Mouse (Mus musculus) midbrain, embryonic 16.5 days (tissue): ENCODE measurements around the gene Trim13. TPM values are rescaled to one million over a fixed set of nuclear protein-coding genes. Genes with fewer than 3 reads are reported as not detected.
"Not testable (repeated sequence)": the region's sequence is repeated elsewhere in the genome, so short reads cannot be mapped to it uniquely, and the experiment has no call there.

Experiments used
- ATAC-seq: fragments of 200-750 bp; cut with Nextera tagmentation; 2 replicates; pipeline ENCODE4 v1.8.0; 2017; ENCODE audit warnings: moderate TSS enrichment
- H3K27ac ChIP-seq: fragments of 300-500 bp; sonication (generic); 2 replicates; pipeline ENCODE4 v1.5.1; 2014; ENCODE audit warnings: mild to moderate bottlenecking, low read length, mixed read lengths
- H3K27me3 ChIP-seq: fragments of 300-500 bp; sonication (generic); 2 replicates; pipeline ENCODE4 v1.6.1; 2014; ENCODE audit warnings: low read depth, low read length, mixed read lengths; ENCODE audit not compliant: control insufficient read depth, insufficient read depth
- H3K36me3 ChIP-seq: fragments of 300-500 bp; sonication (generic); 2 replicates; pipeline ENCODE4 v1.6.1; 2014; ENCODE audit warnings: mild to moderate bottlenecking, low read length, moderate library complexity, mixed read lengths; ENCODE audit not compliant: control insufficient read depth, insufficient read depth
- H3K4me1 ChIP-seq: fragments of 300-500 bp; sonication (generic); 2 replicates; pipeline ENCODE4 v1.6.1; 2014; ENCODE audit warnings: mild to moderate bottlenecking, low read length, mixed read lengths; ENCODE audit not compliant: control insufficient read depth, insufficient read depth
- H3K4me2 ChIP-seq: fragments of 300-500 bp; sonication (generic); 2 replicates; pipeline ENCODE4 v1.6.1; 2014; ENCODE audit warnings: mild to moderate bottlenecking, low read length, mixed read lengths
- H3K4me3 ChIP-seq: fragments of 300-500 bp; sonication (generic); 2 replicates; pipeline ENCODE4 v1.5.1; 2014; ENCODE audit warnings: low read depth, mild to moderate bottlenecking, low read length, moderate library complexity, mixed read lengths
- H3K9ac ChIP-seq: fragments of 300-500 bp; sonication (generic); 2 replicates; pipeline ENCODE4 v1.6.1; 2014; ENCODE audit warnings: low read depth, low read length, mixed read lengths
- H3K9me3 ChIP-seq: fragments of 300-500 bp; sonication (generic); replicated peaks from 2 replicates; pipeline ENCODE4 v1.6.1; 2014; ENCODE audit warnings: mild to moderate bottlenecking, low read length, mixed read lengths; ENCODE audit not compliant: control insufficient read depth, poor library complexity, severe bottlenecking
- WGBS: fragments of 180-500 bp; shearing (Covaris S2); extraction: QIAGEN DNeasy Blood & Tissue Kit; methylation state at CpG from one replicate; pipeline ENCODE4 v1.1.7; 2014; 5-methylcytosine and 5-hydroxymethylcytosine counted together
- polyA plus RNA-seq: library from polyadenylated mRNA; unstranded; fragments of >200 nt; fragmentation: Nextera tagmentation; extraction: Ambion mirVana; gene quantifications from 2 replicates; pipeline ENCODE4 v1.2.1, GENCODE M21; 2015

Trim13 gene
- 48.8 and 53.7 TPM in 2 replicates for polyA plus RNA-seq

DNA sequence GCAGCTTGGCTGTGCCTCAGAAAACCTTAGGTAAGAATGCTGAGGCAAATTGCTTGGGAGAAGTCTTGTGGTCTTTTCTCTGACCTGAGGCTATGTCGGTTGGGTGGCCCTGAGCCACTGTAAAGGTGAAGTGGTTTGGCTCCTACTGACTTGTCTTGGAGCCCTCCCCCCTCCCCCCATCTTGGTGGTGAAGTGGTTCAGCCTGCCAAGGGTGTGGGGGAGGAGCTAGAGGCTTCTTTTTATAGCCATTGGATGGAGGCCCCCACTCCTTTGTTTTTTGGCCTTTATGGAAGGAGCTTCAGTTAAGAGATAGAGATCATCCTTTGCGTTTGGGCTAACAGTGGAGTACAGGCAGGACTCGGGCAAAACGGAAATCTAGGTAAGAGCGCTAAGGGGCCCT lies at the start of gene Trim13:
Gene Trim13, plus strand, starts transcription at position 280 of the 400 bp plus-strand sequence.
- Histone ChIP-seq H3K27me3 (no peaks in the 10 kb centered on the region), H3K4me3 (peak within 1 kb of the TSS; percentile 84), H3K4me2 (peak within 1 kb of the TSS; percentile 85), H3K36me3 (no peaks in the 10 kb centered on the region), H3K9me3 (no peaks in the 10 kb centered on the region), H3K27ac (no peak within 1 kb of the TSS), H3K9ac (no peak within 1 kb of the TSS), H3K4me1 (peaks cover 20% of the 10 kb centered on the region)
- WGBS, result 58% methylated on average over 5 of the region's 5 CpGs
- no peak for ATAC-seq

DNA sequence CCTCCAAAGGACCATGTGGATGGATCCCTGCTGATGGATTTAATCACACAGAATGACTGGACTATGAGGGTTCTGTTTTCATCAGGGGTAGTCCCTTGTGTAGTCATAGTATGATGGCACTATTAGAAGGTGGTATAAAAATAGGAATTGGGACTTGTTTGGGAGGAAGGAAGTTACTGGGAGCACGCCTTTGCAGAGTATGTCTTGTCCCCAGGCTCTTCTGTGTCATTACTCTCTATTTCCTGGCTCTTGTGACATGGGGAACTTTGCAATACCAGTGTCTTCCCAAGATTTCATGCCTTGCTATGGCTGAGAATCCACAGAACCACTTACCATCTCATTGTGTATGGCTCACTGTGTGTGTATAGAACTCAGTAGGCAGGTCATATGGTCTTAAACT lies 49.4 kb upstream of the Trim13 start:
- ATAC-seq, result no peak
- H3K4me2 ChIP-seq, result no peak overlapping the region
- no peak overlapping the region for H3K9ac ChIP-seq
- H3K4me1 ChIP-seq, result no peaks in the 10 kb centered on the region
- H3K36me3 ChIP-seq, result peaks cover 3% of the 10 kb centered on the region; the same call in 1 of the 2 replicates
- no peak overlapping the region for H3K27ac ChIP-seq
- WGBS, result 91% methylated on average over 1 of the region's 1 CpGs
- H3K9me3 ChIP-seq, result no peaks in the 10 kb centered on the region
- H3K27me3 ChIP-seq, result no peaks in the 10 kb centered on the region
- H3K4me3 ChIP-seq, result no peak overlapping the region

DNA sequence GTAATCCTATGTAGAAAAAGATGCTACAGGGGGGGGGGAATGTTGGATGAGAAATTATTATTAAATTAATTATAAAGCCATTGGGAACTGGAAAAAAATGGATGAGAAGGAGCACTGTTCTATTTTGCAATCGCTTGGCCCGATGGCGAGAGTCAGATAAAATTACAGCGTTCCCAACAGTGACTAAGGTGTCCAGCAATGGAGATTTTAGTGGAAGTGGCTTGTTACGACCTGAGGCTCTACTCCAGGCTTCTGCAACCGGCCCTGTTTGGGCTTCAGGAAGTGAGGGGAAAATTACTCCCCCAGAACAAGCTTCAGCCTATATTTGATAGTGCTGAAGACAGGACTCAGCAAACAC lies 42.1 kb upstream of the Trim13 start:
- no peak for ATAC-seq
- Histone ChIP-seq H3K4me1 (peaks cover 9% of the 10 kb centered on the region), H3K4me3 (peak overlapping the region; percentile 75), H3K4me2 (peak overlapping the region; percentile 72), H3K36me3 (no peaks in the 10 kb centered on the region), H3K27ac (peak overlapping the region; percentile 93), H3K9me3 (no peaks in the 10 kb centered on the region), H3K9ac (peak overlapping the region; percentile 89), H3K27me3 (no peaks in the 10 kb centered on the region)
- 7% methylated on average over 6 of the region's 6 CpGs for WGBS

DNA sequence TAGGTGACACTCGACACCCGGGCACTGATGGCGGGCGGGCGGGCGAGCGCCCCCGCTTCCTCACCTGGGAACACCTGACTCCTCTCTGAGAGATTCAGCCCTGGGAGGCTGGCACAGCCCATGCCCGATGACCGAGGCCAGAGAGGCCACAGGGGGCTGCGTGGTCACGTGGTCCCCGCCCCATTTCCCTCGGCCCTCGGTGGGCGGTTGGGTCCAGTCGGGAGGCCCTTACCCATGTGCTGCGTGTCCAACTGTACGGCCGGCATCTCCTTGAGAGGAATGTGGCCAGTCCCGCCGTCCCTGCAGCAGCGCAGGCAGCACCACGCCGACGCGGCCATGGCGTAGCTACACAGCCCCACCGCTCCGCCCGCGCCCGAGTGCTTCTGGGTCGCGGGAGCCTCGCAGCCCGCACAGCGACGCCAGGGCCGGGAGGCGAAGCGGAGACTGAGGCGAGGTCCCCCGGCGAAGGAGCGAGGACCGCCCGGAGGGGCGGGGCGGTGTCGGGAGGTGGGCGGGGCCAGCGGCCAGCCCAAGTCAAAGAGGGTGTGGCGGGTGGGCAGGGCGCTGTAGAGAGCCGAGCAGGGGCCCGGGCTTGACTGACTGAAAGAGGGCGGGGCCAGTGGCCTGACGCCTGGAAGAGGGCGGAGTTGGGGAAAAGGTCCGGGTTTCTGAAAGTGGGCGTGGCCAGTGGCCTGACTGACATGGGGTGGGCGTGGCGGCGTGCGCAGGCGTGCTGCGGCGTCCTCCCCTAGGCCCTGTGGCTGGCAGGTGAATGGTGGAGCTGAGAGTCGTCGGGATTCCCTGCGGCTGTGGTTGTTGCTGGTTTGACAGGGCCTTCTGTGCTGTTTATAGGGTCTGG lies 41.5 kb upstream of the Trim13 start, which contains the start of gene Spryd7:
Gene Spryd7, minus strand, starts transcription at position 598 of the 859 bp plus-strand sequence.
- Histone ChIP-seq H3K27ac (peak within 1 kb of the TSS; percentile 93), H3K36me3 (no peaks in the 10 kb centered on the region), H3K9me3 (no peaks in the 10 kb centered on the region), H3K4me2 (peak within 1 kb of the TSS; percentile 72), H3K4me3 (peak within 1 kb of the TSS; percentile 75), H3K27me3 (no peaks in the 10 kb centered on the region), H3K9ac (peak within 1 kb of the TSS; percentile 89), H3K4me1 (peaks cover 9% of the 10 kb centered on the region)
- WGBS, result under 1% methylated on average over 72 of the region's 72 CpGs
- ATAC-seq, result peak; percentile 98

DNA sequence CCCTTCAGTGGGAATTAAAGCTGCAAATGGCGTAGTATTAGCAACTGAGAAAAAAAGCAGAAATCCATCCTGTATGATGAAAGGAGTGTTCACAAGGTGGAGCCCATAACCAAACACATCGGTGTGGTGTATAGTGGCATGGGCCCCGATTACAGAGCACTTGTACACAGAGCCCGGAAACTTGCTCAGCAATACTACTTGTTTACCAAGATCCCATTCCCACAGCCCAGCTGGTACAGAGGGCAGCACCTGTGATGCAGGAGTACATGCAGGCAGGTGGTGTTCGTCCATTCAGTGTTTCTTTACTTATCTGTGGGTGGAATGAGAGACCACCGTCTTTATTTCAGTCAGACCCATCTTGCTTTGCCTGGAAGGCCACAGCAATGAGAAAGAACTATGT lies 39.1 kb upstream of the Trim13 start:
- WGBS, result 86% methylated on average over 6 of the region's 6 CpGs
- H3K4me1 ChIP-seq, result peaks cover 9% of the 10 kb centered on the region
- no peak overlapping the region for H3K4me2 ChIP-seq
- H3K9ac ChIP-seq, result no peak overlapping the region
- H3K27ac ChIP-seq, result no peak overlapping the region
- no peaks in the 10 kb centered on the region for H3K9me3 ChIP-seq
- no peak overlapping the region for H3K4me3 ChIP-seq
- no peaks in the 10 kb centered on the region for H3K27me3 ChIP-seq
- H3K36me3 ChIP-seq, result no peaks in the 10 kb centered on the region
- no peak for ATAC-seq

DNA sequence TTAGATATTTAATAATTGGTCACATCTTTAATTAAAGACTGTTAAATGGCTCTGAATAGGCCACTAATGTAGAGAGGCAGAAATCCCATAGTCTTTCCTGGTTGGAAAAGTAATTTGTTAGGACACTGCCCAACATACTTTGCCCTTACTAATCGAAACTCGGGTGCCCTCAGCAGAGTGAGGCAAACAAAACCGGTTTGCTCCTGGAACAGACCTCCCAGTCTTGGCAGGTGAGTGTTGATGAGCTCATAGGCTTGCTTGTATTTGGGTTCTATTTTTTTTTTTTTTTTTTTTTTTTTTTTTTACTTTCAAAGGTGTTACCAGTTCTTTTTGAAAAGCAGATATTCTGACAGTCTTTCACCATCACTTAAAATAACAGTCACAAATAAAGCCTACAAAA lies 38.2 kb upstream of the Trim13 start:
- WGBS, result 81% methylated on average over 3 of the region's 3 CpGs
- H3K36me3 ChIP-seq, result no peaks in the 10 kb centered on the region
- no peak overlapping the region for H3K9ac ChIP-seq
- ATAC-seq, result no peak
- peaks cover 7% of the 10 kb centered on the region for H3K4me1 ChIP-seq
- H3K9me3 ChIP-seq, result no peaks in the 10 kb centered on the region
- H3K27me3 ChIP-seq, result no peaks in the 10 kb centered on the region
- H3K4me2 ChIP-seq, result no peak overlapping the region
- H3K4me3 ChIP-seq, result no peak overlapping the region
- H3K27ac ChIP-seq, result no peak overlapping the region

DNA sequence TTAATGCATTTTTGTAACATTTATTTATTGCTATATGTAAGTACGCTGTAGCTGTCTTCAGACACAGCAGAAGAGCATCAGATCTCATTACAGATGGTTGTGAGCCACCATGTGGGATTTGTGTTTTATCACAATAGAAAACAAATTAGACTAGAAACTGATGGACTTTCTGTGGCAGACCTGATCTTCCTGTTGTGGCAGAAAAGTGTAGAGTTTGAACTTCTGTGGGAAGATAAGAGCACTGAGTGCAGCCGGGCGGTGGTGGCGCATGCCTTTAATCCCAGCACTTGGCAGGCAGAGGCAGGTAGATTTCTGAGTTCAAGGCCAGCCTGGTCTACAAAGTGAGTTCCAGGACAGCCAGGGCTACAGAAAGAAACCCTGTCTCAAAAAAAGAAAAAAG lies 31.8 kb upstream of the Trim13 start:
- not testable (repeated sequence) for H3K9me3 ChIP-seq, ATAC-seq, H3K27ac ChIP-seq, H3K36me3 ChIP-seq, H3K27me3 ChIP-seq, H3K4me1 ChIP-seq, H3K4me3 ChIP-seq, H3K4me2 ChIP-seq, H3K9ac ChIP-seq
- WGBS, result 96% methylated on average over 4 of the region's 4 CpGs

DNA sequence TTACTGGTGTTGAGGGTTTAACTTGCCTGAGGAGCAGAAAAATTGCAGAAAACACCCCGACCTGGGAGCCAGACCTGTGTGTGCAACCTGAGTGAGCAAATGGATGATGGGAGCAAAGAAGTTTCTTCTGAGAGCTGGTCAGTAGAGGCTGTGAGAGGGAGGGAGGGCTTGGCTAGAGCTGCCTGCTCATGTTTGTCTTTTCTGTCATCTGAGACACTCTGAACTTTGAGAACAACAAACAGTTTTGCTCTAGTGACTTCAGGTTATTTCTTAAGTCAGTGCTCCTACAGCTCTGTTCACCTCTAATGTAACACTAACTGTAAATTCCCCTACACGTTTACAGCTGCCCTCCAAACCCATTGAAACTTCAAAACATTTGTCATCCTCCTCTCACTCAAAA lies 28.7 kb upstream of the Trim13 start:
- H3K4me2 ChIP-seq, result no peak overlapping the region
- ATAC-seq, result no peak

DNA sequence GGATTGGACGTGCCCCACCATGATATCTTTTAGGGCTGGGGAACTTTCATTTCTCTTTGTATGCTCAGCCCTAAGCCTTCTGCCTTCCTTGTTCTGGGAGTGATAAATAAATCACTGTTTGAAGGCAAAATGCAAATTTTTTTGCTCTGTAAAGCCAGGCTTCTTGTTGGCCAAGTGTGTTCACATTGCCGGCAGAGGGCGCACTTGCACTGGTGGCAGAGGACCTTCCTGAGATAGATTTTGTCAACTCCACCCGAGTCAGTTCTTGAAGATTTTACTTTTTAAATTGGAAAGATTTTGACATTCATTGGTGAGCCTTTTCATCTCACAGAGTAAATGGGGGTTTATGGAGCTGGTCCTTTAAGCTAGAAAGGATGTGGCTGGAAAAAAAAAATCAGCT lies 26.7 kb upstream of the Trim13 start:
- H3K9ac ChIP-seq, result no peak overlapping the region
- no peaks in the 10 kb centered on the region for H3K36me3 ChIP-seq
- no peak overlapping the region for H3K27ac ChIP-seq
- H3K27me3 ChIP-seq, result no peaks in the 10 kb centered on the region
- H3K4me3 ChIP-seq, result no peak overlapping the region
- no peaks in the 10 kb centered on the region for H3K9me3 ChIP-seq
- H3K4me2 ChIP-seq, result no peak overlapping the region; the same call in 1 of the 2 replicates
- H3K4me1 ChIP-seq, result no peaks in the 10 kb centered on the region
- ATAC-seq, result no peak
- WGBS, result 14% methylated on average over 4 of the region's 4 CpGs

More for the DNA sequence above, 28.7 kb upstream of the Trim13 start:
- 61% methylated on average over 2 of the region's 2 CpGs for WGBS
- Histone ChIP-seq H3K9me3 (no peaks in the 10 kb centered on the region), H3K27ac (no peak overlapping the region), H3K27me3 (no peaks in the 10 kb centered on the region), H3K9ac (no peak overlapping the region), H3K36me3 (no peaks in the 10 kb centered on the region), H3K4me3 (no peak overlapping the region), H3K4me1 (no peaks in the 10 kb centered on the region)
